Mouse (Mus musculus) midbrain, embryonic 12.5 days (tissue): ENCODE measurements around the gene Jagn1. TPM values are rescaled to one million over a fixed set of nuclear protein-coding genes. Genes with fewer than 3 reads are reported as not detected.

Source experiments
- microRNA-seq: library from miRNA; unstranded; fragments of <30 nt; microRNA quantifications from one replicate; pipeline ENCODE4, GENCODE M21; 2017
- polyA plus RNA-seq: library from polyadenylated mRNA; unstranded; fragments of >200 nt; fragmentation: Nextera tagmentation; extraction: Ambion mirVana; gene quantifications from 2 replicates; pipeline ENCODE4 v1.2.1, GENCODE M21; 2016

The Jagn1 gene
- polyA plus RNA-seq, 1 experiment from 2014 or later = 73.4 TPM

Small RNAs within 50 kb of the gene (microRNA-seq; reads per million reads assigned to microRNA genes)
- not detected for gene Gm24387

Other genes starting within 250 kb of the Jagn1 start
- gene Lhfpl4, start 247.2 kb upstream of the Jagn1 start, polyA plus RNA-seq = 38.7 and 46.3 TPM in 2 replicates
- gene Mtmr14, start 204.7 kb upstream of the Jagn1 start, polyA plus RNA-seq = 48.1 and 48.7 TPM in 2 replicates
- gene Cpne9, start 160.3 kb upstream of the Jagn1 start, polyA plus RNA-seq = 0.22 and 0.34 TPM in 2 replicates
- 29.6 and 31.2 TPM in 2 replicates for gene Brpf1, start 135.4 kb upstream of the Jagn1 start, polyA plus RNA-seq
- gene Ogg1, start 115.6 kb upstream of the Jagn1 start, polyA plus RNA-seq = 11.7 and 13.6 TPM in 2 replicates
- gene Camk1, start 98.6 kb upstream of the Jagn1 start, polyA plus RNA-seq = 66.5 and 67.4 TPM in 2 replicates
- 63.2 and 64.5 TPM in 2 replicates for gene Tada3, start 64.7 kb upstream of the Jagn1 start, polyA plus RNA-seq
- gene Arpc4, start 64.5 kb upstream of the Jagn1 start, polyA plus RNA-seq = 332 and 360 TPM in 2 replicates
- gene Ttll3, start 53.3 kb upstream of the Jagn1 start, polyA plus RNA-seq = 6.3 and 7.9 TPM in 2 replicates
- 24.3 and 26.7 TPM in 2 replicates for gene Rpusd3, start 23.2 kb upstream of the Jagn1 start, polyA plus RNA-seq
- not detected in 2 replicates for gene Cidec, start 6.8 kb upstream of the Jagn1 start, polyA plus RNA-seq
- gene Il17re, start 15.9 kb downstream of the Jagn1 start, polyA plus RNA-seq = 0.51 and 0.93 TPM in 2 replicates
- gene Il17rc, start 28.9 kb downstream of the Jagn1 start, polyA plus RNA-seq = 4.3 and 6.3 TPM in 2 replicates
- 44.0 and 49.1 TPM in 2 replicates for gene Creld1, start 40.7 kb downstream of the Jagn1 start, polyA plus RNA-seq
- 2.5 and 2.8 TPM in 2 replicates for gene Prrt3, start 59.4 kb downstream of the Jagn1 start, polyA plus RNA-seq
- gene Emc3, start 89.1 kb downstream of the Jagn1 start, polyA plus RNA-seq = 81.3 and 87.7 TPM in 2 replicates
- gene Fancd2, start 89.1 kb downstream of the Jagn1 start, polyA plus RNA-seq = 12.7 and 13.0 TPM in 2 replicates
- 0.22 TPM in 1 of 2 replicates, not detected in the other for gene Fancd2os, start 158.1 kb downstream of the Jagn1 start, polyA plus RNA-seq
- 184 and 196 TPM in 2 replicates for gene Brk1, start 162.2 kb downstream of the Jagn1 start, polyA plus RNA-seq
- 55.1 and 56.3 TPM in 2 replicates for gene Vhl, start 181.4 kb downstream of the Jagn1 start, polyA plus RNA-seq
- 1.4 and 2.3 TPM in 2 replicates for gene Irak2, start 195.9 kb downstream of the Jagn1 start, polyA plus RNA-seq